Mouse (Mus musculus) small intestine, adult 2 months (tissue): ENCODE measurements around the gene Tex2. TPM values are rescaled to one million over a fixed set of nuclear protein-coding genes. Genes with fewer than 3 reads are reported as not detected.

Experiments used
- H3K27ac ChIP-seq: fragments of 200-500 bp; 2 replicates; pipeline ENCODE4 v1.5.1; 2012; ENCODE audit warnings: low read depth, low read length, control low read depth, inconsistent platforms; ENCODE audit not compliant: insufficient read depth
- H3K27me3 ChIP-seq: fragments of 200-500 bp; 2 replicates; pipeline ENCODE4 v1.6.1; 2012; ENCODE audit warnings: mild to moderate bottlenecking, moderate library complexity, low read length, inconsistent platforms; ENCODE audit not compliant: control insufficient read depth, insufficient read depth
- H3K36me3 ChIP-seq: fragments of 200-500 bp; 2 replicates; pipeline ENCODE4 v1.6.1; 2012; ENCODE audit warnings: mild to moderate bottlenecking, low read length, control low read depth, inconsistent platforms; ENCODE audit not compliant: control insufficient read depth, insufficient read depth
- H3K4me1 ChIP-seq: fragments of 200-500 bp; 2 replicates; pipeline ENCODE4 v1.6.1; 2012; ENCODE audit warnings: low read length, inconsistent platforms, mixed read lengths; ENCODE audit not compliant: control insufficient read depth, insufficient read depth, insufficient read length
- H3K4me3 ChIP-seq: fragments of 200-500 bp; 2 replicates; pipeline ENCODE4 v1.5.1; 2012; ENCODE audit warnings: low read depth, mild to moderate bottlenecking, control low read depth, inconsistent platforms, low read length, moderate library complexity
- CTCF ChIP-seq: fragments of 200-500 bp; IDR thresholded peaks from 2 replicates; pipeline ENCODE4 v1.5.1; 2012; ENCODE audit warnings: low read depth, mild to moderate bottlenecking, control low read depth, inconsistent platforms, low read length, moderate library complexity, mixed read lengths; ENCODE audit not compliant: insufficient replicate concordance, insufficient read length; ENCODE audit errors: extremely low read depth
- POLR2A ChIP-seq: fragments of 200-500 bp; IDR thresholded peaks from 2 replicates; pipeline ENCODE4 v1.6.1; 2012; ENCODE audit warnings: low read depth, mild to moderate bottlenecking, control low read depth, inconsistent platforms, low read length, moderate library complexity
- WGBS: fragments of 180-500 bp; shearing (Covaris S2); methylation state at CpG from one replicate; pipeline ENCODE4 v1.1.7; 2018; 5-methylcytosine and 5-hydroxymethylcytosine counted together
- polyA plus RNA-seq: library from polyadenylated mRNA; depleted of rRNA; stranded (reverse); fragments of >200 nt; gene quantifications from 2 replicates; pipeline ENCODE4 v1.2.3, GENCODE M21; 2012

Tex2 gene
- polyA plus RNA-seq, 1 experiment: 9.7 TPM

DNA sequence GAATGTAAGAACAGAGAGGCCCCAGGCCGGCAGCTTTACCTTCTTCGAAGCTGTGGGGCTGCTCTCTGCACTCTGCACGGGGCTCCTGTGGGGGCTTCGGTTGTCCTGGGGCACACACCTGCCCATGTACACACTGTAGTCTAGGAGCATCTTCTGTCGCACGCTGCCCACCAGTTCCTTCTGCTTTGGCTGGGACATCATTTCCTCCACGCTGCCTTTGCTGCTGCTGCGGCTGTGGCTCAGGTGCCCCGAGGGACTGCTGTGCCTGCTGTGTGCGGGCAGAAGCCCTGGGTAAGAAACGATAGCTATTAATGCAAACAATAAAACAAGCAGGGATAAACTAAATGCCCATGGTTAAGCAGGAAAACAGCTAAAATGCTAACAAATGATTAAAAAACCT lies 69.1 kb downstream of the Tex2 start:
- H3K27me3 ChIP-seq: no peaks in the 10 kb centered on the region
- no peak overlapping the region for H3K4me3 ChIP-seq
- H3K4me1 ChIP-seq: no peaks in the 10 kb centered on the region
- no peak overlapping the region for H3K27ac ChIP-seq
- H3K36me3 ChIP-seq: peaks cover 28% of the 10 kb centered on the region
- TF ChIP-seq CTCF (no peak), POLR2A (no peak)
- 90% methylated on average over 11 of the region's 11 CpGs for WGBS

- 91% methylated on average over 13 of the region's 13 CpGs for WGBS
- H3K4me3 ChIP-seq: no peak overlapping the region
- H3K4me1 ChIP-seq: no peaks in the 10 kb centered on the region
- no peak for TF ChIP-seq POLR2A
- no peak for TF ChIP-seq CTCF
- H3K36me3 ChIP-seq: peaks cover 27% of the 10 kb centered on the region
- H3K27me3 ChIP-seq: no peaks in the 10 kb centered on the region
- H3K27ac ChIP-seq: no peak overlapping the region
Observed at GRCm38 (mm10) chr11:106543006-106543405, 70.2 kb downstream of the Tex2 start.

DNA sequence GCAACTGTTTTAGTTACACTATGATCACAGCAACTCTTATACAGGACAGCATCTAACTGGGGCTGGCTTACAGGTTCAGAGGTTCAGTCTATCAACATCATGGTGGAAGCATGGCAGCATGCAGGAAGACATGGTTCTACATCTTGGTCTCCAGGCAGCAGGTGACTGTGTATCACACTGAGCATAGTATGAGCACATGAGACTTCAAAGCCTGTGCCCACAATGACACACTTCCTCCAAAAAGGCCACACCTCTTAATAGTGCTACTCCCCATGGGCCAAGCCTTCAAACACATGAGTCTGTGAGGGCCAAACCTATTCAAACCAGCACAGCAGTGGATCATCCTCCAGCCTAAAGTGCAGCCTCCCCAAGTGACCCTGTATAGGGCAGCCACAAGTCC lies 70.8 kb downstream of the Tex2 start:
- TF ChIP-seq CTCF (no peak), POLR2A (no peak)
- H3K4me1 ChIP-seq: no peaks in the 10 kb centered on the region
- peaks cover 26% of the 10 kb centered on the region for H3K36me3 ChIP-seq
- H3K4me3 ChIP-seq: no peak overlapping the region
- no peaks in the 10 kb centered on the region for H3K27me3 ChIP-seq
- H3K27ac ChIP-seq: no peak overlapping the region

DNA sequence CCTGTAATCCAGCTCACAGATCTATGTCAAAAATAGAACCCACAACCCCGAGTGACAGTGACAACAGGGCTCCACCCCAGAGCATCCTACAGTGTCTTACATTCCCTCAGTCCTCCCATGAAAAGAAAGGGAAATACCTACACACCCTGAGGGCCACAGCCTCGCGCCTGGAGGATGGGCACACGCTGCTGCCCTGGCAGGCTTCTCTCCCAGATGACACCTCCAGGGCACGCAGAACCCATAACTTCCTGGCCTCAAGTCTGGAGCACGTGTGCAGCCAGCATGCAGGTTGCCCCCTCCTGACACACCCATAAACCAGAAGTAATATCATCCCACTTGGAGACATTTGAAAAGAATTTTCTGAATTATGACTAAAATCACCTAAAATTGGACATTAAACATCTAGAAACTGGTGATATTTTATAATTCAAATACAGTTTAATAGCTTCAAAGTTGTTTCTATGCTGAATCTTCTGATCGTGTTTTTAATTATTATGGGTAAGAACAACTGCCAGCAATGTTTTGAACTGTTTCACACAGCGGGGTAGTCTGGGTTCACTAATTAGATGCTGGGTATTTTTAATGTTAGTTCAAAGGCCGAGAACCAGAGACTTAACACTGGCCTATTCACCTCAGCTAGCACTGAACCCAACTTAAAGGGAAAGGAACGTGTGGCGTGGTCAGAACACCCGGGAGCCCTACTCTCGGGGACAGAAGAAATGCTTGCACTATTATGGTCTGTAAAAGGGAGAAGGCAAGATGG lies 72.5 kb downstream of the Tex2 start:
- no peak for TF ChIP-seq POLR2A
- no peak for TF ChIP-seq CTCF
- Histone ChIP-seq H3K36me3 (peaks cover 22% of the 10 kb centered on the region), H3K4me1 (no peaks in the 10 kb centered on the region), H3K4me3 (no peak overlapping the region), H3K27ac (no peak overlapping the region), H3K27me3 (no peaks in the 10 kb centered on the region)
- WGBS: 78% methylated on average over 13 of the region's 13 CpGs

DNA sequence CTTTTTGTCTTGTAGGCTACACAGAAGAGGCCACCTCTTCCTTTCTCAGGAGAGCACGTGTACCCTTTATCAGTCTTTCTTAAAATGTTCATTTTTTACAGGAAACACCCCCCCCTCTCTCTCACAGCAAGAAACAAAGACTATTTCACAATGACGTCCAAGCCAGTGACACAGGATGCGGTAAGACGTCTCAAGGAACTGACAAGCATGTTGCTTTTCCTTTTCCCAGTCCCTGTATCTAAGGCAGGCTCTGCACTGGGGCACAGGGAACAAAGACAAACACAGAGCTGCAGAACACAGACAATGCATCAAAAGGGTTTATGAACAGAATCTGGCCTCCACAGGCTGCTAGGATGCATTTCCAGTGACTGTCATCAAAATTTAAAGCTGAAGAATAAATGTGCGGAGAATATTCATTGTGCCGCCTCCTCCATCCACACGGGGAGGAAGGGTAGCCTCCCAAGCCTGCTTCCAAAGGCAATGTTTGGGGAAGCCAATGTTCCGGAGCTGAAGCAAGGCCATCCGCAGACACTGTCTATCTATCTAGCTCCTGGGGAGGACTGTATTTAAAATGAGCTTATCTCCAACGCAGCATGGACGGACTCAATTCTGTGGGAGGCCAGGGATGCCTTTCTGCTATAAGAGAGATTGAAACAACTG lies 76.8 kb downstream of the Tex2 start:
- no peaks in the 10 kb centered on the region for H3K27me3 ChIP-seq
- 84% methylated on average over 11 of the region's 11 CpGs for WGBS
- no peaks in the 10 kb centered on the region for H3K4me1 ChIP-seq
- no peak overlapping the region for H3K4me3 ChIP-seq
- peak overlapping the region; percentile 60 for H3K27ac ChIP-seq
- H3K36me3 ChIP-seq: peaks cover 20% of the 10 kb centered on the region
- TF ChIP-seq CTCF: no peak
- no peak for TF ChIP-seq POLR2A

DNA sequence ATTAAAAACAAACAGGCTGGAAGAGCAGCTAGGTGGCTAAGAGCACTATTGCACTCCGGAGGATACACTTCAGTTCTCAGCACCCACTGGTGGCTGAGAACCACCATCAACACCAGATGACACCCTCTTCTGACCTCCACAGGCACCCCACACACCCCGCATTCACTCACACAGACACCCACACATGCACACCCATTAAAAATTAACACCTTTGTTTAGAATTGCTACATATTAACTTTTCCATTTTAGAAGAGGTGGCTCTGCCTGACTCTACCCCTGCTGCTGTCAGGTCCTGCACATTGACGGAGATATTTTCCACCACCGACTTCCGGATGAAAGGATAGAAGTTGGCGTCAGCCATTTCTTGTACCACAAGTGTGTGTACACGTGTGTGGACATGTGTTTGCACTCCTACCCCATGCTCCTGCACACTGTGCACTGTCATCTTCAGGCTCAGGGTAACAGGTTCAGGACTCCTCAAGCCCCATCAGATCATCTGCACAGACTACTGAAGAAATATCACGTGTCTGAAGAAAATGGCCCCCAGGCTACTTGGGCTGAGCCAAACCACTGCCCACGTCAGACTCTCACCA lies 77.5 kb downstream of the Tex2 start:
- Histone ChIP-seq H3K27me3 (no peaks in the 10 kb centered on the region), H3K36me3 (peaks cover 23% of the 10 kb centered on the region), H3K27ac (peak overlapping the region; percentile 52), H3K4me3 (no peak overlapping the region), H3K4me1 (no peaks in the 10 kb centered on the region)
- TF ChIP-seq POLR2A (no peak), CTCF (no peak)
- 87% methylated on average over 9 of the region's 9 CpGs for WGBS

- Histone ChIP-seq H3K4me3 (no peak overlapping the region), H3K27ac (no peak overlapping the region), H3K36me3 (peaks cover 27% of the 10 kb centered on the region), H3K4me1 (no peaks in the 10 kb centered on the region), H3K27me3 (no peaks in the 10 kb centered on the region)
- TF ChIP-seq POLR2A: no peak
- no peak for TF ChIP-seq CTCF
- WGBS: 92% methylated on average over 9 of the region's 9 CpGs
Observed at GRCm38 (mm10) chr11:106532248-106532790, 80.9 kb downstream of the Tex2 start.
